Mouse (Mus musculus) frontal cortex, adult (tissue): ENCODE results near the gene Bmper.

Experiments used
- ATAC-seq: cut with Nextera tagmentation; 2 replicates; pipeline ENCODE4 v1.9.2; 2017; ENCODE audit warnings: mild to moderate bottlenecking, moderate library complexity, mixed read lengths; ENCODE audit not compliant: low TSS enrichment

Gene Bmper

GRCm38 (mm10) chr9:23235368-23236002, 12.6 kb downstream of the Bmper start:
- ATAC-seq, result no peak

GRCm38 (mm10) chr9:23236635-23237279, 13.9 kb downstream of the Bmper start:
- ATAC-seq, result no peak

- no peak for ATAC-seq
Observed at GRCm38 (mm10) chr9:23239011-23239410, 16.1 kb downstream of the Bmper start.

GRCm38 (mm10) chr9:23242911-23243310, 20.0 kb downstream of the Bmper start:
- ATAC-seq, result 0 out of 2 replicates have a peak, but pooled peaks have one; percentile 16

GRCm38 (mm10) chr9:23243869-23244268, 21.0 kb downstream of the Bmper start:
- ATAC-seq, result no peak

- ATAC-seq, result no peak
Observed at GRCm38 (mm10) chr9:23246389-23246788, 23.5 kb downstream of the Bmper start.

- peak; percentile 88 for ATAC-seq
Observed at GRCm38 (mm10) chr9:23250026-23250425, 27.1 kb downstream of the Bmper start.

DNA sequence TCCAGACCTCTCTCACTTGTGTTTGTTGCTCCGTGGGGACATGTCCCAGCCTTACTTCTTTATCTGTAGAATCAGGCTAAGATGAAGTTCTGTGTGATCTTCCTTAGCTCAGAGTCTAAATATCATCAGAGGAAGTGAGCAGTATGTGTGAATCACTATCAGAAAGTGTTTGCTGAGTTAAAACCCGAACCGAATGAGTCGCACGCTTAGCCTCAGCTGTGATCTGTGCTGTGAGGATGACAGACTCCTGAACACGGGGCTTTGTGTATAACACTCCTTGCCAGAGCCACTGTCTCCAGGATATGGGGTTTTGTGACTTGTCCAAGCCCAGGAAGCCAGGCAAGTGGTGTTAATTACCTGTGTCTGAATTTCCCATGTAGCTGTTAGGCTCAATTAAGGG, 28.1 kb downstream of the Bmper start:
- no peak for ATAC-seq

DNA sequence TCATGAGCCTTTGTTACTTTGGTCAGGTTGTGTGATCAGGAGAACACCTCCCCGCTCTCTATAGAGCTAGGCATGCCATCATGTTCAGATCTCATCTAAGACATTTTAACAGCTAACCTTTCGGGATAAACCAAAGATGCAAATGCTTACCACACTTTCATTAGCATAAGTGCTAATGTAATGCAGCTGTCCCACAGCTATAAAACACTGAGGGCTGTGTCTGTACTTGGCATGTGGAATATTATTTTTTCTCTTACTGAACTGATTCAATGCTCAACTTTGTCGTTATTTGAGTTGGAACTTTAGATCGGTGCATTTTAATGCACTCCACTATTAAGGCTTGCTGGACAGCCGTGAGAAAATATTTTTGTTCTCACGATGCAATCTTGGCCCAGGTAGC, 30.7 kb downstream of the Bmper start:
- ATAC-seq, result no peak

- ATAC-seq, result peak; percentile 58
Observed at GRCm38 (mm10) chr9:23254237-23255214, 31.6 kb downstream of the Bmper start.

DNA sequence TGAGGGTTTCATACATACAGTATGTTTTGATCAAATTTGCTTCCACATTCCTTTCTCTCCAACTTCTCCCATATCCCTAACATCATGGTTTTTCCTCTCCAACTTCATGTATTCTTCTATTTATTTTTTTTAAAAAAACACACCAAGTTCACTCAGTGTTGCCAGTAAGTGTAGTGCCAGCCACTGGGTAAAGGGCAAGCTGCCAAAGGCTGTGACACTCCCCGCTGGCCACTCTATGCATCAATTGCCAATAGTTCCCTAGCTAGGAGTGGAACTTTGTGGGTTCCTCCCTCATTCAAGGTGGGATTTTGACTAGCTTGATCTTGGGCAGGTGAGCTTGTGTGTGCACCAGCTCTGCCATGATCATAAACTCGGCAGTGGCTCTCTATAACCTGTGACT, 33.0 kb downstream of the Bmper start:
- no peak for ATAC-seq

GRCm38 (mm10) chr9:23256576-23256975, 33.7 kb downstream of the Bmper start:
- no peak for ATAC-seq

GRCm38 (mm10) chr9:23261834-23262233, 39.0 kb downstream of the Bmper start:
- peak; percentile 74; the same call in 1 of the 2 replicates for ATAC-seq

DNA sequence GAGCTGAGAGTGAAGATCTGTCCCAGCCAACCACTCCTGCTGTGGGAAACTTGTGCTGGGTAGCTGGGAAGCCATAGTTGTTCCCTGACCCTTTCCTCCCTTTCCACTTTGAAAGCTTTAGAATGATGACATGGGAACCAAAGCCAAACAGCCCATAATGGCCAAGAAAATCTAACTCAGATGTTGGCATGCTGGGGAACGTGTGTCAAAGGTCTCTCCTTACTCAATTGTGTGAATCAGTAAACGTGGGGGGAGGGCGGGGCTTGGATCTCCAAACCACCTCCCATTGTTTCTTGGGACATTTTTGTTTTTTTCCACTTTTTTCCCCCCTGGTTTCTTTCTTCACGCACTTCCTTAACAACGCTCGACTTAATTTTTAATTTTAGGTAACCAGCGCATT, 40.0 kb downstream of the Bmper start:
- no peak for ATAC-seq

GRCm38 (mm10) chr9:23264471-23264870, 41.6 kb downstream of the Bmper start:
- ATAC-seq, result no peak

DNA sequence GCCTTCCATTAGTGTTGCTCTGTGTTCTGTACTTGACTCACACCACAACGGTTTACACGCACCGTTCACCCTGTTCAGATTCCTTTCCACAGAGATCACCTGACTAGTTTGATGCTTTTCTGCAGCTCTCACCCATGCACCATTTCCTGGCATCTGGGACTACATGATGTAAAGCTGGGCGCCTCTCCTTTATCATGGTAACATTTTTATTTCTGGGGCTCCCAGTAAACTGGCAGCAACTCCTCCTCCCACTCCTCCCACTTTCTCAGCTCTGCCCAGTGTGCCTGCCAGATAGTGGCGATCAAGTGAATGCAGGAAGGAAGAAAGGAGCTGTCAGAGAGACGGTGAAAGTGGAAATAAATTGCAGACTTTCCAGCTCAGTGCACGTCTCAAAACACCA, 45.7 kb downstream of the Bmper start:
- ATAC-seq, result peak; percentile 98

DNA sequence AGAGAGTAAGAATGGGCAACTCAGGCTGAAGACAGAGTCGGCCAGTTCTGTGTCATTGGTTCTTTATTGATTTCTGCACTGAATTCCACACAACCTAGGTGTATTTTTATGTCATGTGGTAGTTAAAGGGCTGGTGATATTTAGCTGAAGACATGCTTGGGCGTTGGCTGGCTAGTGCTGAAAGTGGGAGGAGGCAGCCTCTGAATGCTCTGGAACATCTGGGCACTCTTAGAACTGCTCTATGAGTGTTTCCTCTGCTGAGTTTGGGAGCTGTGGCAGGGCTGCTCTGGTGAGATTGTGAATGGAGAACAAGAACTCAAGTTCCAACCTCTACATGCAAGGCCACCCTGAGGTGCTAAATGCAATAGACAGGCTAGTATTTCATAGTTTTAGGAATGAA, 46.2 kb downstream of the Bmper start:
- ATAC-seq, result peak; percentile 66

DNA sequence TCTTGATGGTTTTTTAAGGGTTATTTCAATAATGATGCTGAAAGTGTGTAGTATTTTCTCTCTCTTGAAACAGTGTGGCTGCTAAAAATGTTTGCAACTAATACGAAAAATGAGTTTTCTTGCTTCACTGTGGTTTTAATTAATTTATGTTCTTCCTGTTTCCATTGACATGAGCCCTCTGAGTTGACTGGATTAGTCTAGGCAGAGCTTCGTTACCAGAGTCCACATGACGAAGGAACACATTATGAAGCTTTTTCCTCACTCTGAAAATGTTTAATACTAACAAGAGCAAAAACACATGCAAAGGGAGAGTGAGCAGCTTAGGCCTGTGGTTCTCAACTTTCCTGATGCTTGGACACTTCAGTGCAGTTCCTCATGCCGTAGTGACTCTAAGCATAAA, 53.4 kb downstream of the Bmper start:
- no peak for ATAC-seq

DNA sequence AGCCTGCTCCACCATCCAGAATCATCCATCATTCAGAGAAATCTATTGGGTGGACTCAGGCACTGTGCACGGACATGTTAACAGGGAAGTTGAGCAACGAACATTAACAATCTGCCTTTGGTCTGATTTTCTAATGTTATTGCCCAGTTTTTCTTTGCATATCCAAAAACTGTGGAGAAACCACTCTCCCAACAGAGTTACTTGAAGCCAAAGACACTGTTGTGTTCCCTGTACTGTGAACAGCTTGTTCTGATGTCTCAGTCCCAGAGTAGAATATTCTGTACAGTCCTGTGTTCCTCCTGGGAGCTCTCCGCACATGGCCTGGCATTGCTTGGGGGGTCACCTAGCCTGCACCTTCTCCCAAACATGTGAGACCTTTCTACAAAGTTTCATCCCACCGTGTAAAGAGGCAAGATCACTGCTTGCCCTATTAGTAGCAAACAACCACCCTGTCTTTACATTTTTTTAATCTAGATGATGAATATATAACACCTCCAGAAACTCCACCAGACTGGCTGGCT, 62.1 kb downstream of the Bmper start:
- ATAC-seq, result 0 out of 2 replicates have a peak, but pooled peaks have one; percentile 57

DNA sequence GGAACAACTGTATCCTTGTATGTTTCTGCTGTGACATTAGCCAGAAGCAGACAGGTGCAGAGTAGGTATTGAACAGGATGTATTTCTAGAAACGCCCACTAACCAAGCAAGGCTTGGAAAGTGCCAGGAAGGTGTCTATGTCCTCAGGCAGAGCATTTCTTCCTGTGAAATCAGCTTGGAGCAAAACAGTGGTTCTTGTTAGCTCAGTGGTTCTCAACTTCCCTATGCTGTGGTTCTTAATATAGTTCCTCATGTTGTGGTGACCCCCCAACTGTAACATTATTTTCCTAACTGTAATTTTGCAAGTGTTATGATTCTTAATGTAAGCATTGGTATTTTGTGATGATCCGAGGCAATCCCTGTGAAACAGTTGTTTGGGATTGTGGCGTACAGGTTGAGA, 70.7 kb downstream of the Bmper start:
- ATAC-seq, result no peak

DNA sequence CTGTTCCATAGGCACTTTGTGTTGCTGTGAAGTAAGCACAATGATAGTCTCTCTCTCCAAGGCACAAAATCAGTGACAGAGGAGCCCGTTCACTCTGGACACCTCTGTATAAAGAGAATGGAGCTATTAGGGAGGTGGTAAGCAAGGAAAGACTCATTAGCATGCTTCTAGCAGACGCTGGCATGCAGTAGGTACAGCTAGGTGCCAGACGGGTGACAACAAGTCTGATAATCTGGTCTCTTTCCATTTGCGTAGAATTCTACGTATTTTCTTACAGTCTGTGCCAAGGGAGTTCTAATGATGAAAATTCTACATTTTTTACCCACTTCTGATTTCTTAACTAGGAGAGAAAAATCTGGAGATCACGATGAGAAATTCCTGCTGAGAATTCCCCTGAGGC, 72.7 kb downstream of the Bmper start:
- no peak for ATAC-seq

- no peak for ATAC-seq
Observed at GRCm38 (mm10) chr9:23297491-23298170, 74.8 kb downstream of the Bmper start.
